Mouse (Mus musculus) E14TG2a.4 (cell line): ENCODE results near the gene Agap1.

Experiments
- H3K27me3 ChIP-seq: 2 replicates; pipeline ENCODE4 v1.6.1; 2014; ENCODE audit warnings: low read length, control low read depth; ENCODE audit not compliant: insufficient read depth
- H3K36me3 ChIP-seq: 2 replicates; pipeline ENCODE4 v1.6.1; 2014; ENCODE audit warnings: low read length, control low read depth; ENCODE audit not compliant: insufficient read depth
- H3K4me1 ChIP-seq: replicated peaks from 2 replicates; pipeline ENCODE4 v1.6.1; 2014; ENCODE audit warnings: low read depth, low read length, control low read depth
- H3K4me3 ChIP-seq: replicated peaks from 2 replicates; pipeline ENCODE4 v1.5.1; 2014; ENCODE audit warnings: mild to moderate bottlenecking, low read length
- H3K9me3 ChIP-seq: 2 replicates; pipeline ENCODE4 v1.6.1; 2014; ENCODE audit warnings: low read length, control low read depth
- CTCF ChIP-seq: conservative IDR thresholded peaks from 2 replicates; pipeline ENCODE4 v1.5.1; 2014; ENCODE audit warnings: low read length
- NANOG ChIP-seq: IDR thresholded peaks from 2 replicates; pipeline ENCODE4 v1.6.1; 2014; ENCODE audit warnings: borderline replicate concordance, low read length, mixed read lengths
- POU5F1 ChIP-seq: IDR thresholded peaks from 2 replicates; pipeline ENCODE4 v1.6.1; 2014; ENCODE audit warnings: low read length, borderline replicate concordance

Agap1 gene

DNA sequence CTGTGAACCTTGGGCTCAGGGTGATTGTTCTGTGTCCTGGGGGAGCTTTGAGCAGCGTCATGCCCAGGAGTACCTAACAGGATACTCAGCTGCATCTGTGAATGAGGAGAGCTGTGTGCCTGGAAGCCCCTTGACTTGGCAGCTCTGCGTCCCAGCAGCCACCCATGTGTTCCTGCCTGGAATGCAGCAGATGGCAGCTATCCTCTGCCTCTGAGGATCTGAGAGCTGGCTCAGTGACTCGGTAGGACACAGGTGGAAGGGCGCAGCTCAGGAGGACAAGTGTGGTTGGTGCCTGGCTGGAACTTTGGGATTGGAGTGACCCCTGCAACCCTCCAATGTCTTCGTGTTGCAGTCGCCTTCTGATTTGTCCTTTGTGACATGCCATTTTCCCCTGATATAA lies 156.9 kb downstream of the Agap1 start:
- no peak for TF ChIP-seq NANOG
- peaks cover 68% of the 10 kb centered on the region for H3K36me3 ChIP-seq
- no peaks in the 10 kb centered on the region for H3K27me3 ChIP-seq
- no peak overlapping the region for H3K4me3 ChIP-seq
- no peaks in the 10 kb centered on the region for H3K9me3 ChIP-seq
- 0 out of 2 replicates have a peak, but pooled peaks cover 3% of the 10 kb centered on the region for H3K4me1 ChIP-seq

DNA sequence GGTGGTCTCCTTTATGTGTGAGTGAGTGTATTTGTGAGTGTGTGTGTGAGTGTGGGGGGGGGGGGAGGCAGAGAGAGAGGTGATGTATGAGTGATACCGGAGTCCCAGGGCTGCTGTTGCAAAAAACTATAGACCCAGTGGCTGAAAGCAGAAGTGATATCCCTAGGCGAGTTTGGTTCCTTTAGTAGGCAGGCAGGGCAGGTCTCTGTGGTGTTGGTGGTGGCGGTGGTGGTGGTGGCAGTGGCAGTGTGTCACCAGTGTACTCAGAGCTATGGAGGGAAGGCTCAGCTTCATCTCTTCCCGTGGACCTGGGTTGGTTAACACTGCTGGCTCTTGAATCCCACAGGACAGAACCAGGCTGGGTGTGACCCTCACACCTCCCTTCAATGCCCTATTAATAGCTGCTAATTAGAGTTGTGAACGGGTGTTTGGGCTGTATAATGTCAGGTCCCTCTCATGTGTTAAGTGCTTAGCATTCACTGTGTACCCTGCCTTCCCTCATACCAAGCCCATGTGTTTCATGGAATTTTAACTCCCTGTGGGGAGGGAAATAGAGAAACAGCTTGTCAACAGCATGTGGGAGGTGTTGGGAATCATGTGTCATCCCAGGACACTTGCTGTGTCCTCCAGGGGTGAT lies 158.7 kb downstream of the Agap1 start:
- H3K27me3 ChIP-seq = no peaks in the 10 kb centered on the region
- peaks cover 85% of the 10 kb centered on the region for H3K36me3 ChIP-seq
- H3K4me1 ChIP-seq = no peaks in the 10 kb centered on the region
- H3K9me3 ChIP-seq = no peaks in the 10 kb centered on the region
- no peak overlapping the region for H3K4me3 ChIP-seq
- no peak for TF ChIP-seq POU5F1
- no peak for TF ChIP-seq NANOG
- no peak for TF ChIP-seq CTCF

DNA sequence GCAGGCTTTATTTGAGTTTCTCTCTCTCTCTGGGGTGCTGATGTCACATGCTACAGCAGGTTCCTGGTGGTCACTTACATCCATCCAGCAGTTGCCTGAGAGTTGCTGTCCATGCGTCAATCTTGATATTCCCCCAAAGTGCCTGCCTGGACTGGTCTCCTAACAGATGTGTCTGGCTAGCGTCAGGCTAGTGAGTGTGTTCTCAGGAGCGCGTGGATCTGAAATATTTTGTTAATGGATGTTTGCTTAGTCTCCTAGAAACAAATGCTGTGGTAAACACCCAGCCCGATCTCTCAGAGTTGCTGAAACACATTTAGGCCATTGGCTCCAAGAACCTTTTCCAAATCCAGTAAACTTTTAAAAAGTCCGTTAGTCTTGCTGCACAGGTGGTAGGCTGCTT lies 161.9 kb downstream of the Agap1 start:
- TF ChIP-seq CTCF (no peak), NANOG (no peak), POU5F1 (no peak)

DNA sequence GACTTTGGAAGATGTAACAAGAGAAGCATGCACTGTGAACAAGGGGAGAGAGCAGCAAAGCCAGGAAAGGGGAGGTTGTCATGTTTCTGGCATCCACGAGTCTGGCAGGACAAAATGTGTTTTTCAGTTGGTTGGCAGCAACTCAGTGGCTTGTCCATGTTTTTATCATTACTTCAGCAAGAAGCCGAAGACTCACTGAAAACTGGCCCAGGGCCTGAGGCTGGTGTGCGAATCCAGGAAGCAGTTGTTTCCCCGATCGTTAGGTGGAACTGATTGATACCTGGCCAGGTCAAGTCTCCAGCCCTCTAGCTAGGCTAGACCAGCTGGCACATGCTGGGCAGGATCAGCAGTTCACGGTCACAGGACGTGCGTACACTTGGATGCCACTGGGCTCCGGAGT lies 162.7 kb downstream of the Agap1 start:
- TF ChIP-seq POU5F1 = no peak
- no peak for TF ChIP-seq CTCF
- no peak for TF ChIP-seq NANOG
- Histone ChIP-seq H3K4me1 (no peaks in the 10 kb centered on the region; the same call in 1 of the 2 replicates), H3K9me3 (no peaks in the 10 kb centered on the region)

More for the DNA sequence above, 161.9 kb downstream of the Agap1 start:
- H3K4me1 ChIP-seq = no peaks in the 10 kb centered on the region; the same call in 1 of the 2 replicates
- H3K9me3 ChIP-seq = no peaks in the 10 kb centered on the region
- H3K27me3 ChIP-seq = no peaks in the 10 kb centered on the region
- H3K4me3 ChIP-seq = no peak overlapping the region
- H3K36me3 ChIP-seq = peaks cover 71% of the 10 kb centered on the region

DNA sequence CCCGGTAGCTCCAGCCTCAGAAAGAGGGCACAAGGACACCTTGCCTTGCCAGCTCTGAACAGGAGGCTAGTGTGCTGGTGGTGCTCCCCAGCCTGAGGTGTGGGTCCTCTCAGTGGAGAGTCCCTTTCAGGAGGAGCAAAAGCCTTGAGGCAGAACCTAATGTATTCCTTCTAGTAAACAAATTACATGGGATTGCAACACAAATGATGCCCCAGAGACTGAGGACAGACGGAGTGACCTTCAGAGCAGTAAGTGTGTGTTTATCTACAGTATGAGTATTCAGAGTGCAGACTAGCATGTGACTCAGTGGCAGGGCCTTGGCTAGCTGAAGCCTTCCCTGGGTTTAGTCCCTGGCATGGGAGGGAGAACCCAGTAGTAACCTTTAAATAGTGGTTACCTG lies 165.4 kb downstream of the Agap1 start:
- TF ChIP-seq POU5F1 = no peak
- no peak for TF ChIP-seq NANOG
- TF ChIP-seq CTCF = no peak
- Histone ChIP-seq H3K36me3 (peaks cover 62% of the 10 kb centered on the region), H3K9me3 (no peaks in the 10 kb centered on the region), H3K27me3 (no peaks in the 10 kb centered on the region), H3K4me3 (no peak overlapping the region), H3K4me1 (no peaks in the 10 kb centered on the region; the same call in 1 of the 2 replicates)

More for the DNA sequence above, 162.7 kb downstream of the Agap1 start:
- H3K4me3 ChIP-seq = no peak overlapping the region
- H3K27me3 ChIP-seq = no peaks in the 10 kb centered on the region
- H3K36me3 ChIP-seq = peaks cover 68% of the 10 kb centered on the region

DNA sequence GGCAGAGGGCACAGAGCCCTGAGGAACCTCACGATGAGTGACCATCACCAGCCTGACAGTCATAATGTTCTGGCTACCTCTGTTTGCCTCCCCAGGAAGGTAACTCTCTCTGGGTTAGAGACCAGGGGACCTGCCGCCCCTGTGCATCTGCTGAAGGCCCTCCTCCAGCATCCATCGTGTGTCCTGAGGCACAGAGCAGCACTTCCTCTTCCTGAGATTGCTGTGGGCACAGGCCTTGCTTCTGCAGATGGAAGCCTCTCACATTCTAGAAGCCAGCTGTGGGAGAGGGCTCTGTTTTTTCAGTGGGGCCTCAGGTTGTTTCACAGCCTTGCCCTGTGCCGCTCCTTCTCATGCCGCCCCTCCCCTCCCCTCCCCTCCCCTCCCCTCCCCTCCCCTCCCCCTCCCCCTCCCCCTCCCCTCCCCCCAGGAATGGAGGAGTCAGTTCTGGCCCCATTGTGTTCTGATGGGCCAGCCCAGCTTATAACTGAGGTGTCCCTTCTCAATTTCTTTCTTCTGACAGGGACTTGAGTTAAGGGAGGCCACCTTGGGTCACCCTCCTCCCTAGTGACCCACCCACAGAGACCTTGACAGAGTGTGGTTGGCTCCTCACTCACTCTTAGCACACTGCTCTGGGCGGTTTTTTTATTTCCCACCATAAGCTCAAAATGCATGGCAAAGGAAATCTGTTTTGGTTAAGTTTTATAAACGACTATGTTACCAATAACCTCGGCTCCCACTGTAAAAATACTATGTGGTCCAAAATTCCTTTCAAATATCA lies 166.6 kb downstream of the Agap1 start:
- Histone ChIP-seq H3K9me3 (no peaks in the 10 kb centered on the region), H3K4me3 (no peak overlapping the region), H3K36me3 (peaks cover 56% of the 10 kb centered on the region), H3K27me3 (no peaks in the 10 kb centered on the region), H3K4me1 (no peaks in the 10 kb centered on the region; the same call in 1 of the 2 replicates)
- TF ChIP-seq CTCF (no peak), POU5F1 (no peak), NANOG (no peak)

DNA sequence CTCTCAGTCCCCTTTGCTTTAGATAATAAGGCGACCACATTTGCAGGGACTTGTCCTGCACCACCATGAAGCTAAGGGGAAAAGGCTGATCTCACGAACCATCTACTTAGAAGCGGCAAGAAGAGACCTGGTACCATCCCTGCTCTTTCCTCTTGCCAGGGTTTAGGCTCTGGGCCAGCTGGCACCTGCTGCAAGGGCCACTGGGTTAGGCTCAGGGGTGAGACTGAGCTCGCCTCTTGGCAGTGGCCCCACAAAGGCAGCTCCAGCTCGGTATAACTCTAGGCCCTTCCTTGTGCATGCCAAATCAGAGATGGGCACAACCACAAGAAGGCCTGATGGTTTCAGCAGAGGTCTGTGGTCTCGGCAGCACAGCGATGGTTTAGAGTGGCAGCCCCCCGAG lies 167.3 kb downstream of the Agap1 start:
- Histone ChIP-seq H3K4me3 (no peak overlapping the region), H3K27me3 (no peaks in the 10 kb centered on the region), H3K9me3 (no peaks in the 10 kb centered on the region), H3K36me3 (peaks cover 49% of the 10 kb centered on the region), H3K4me1 (peaks cover 1% of the 10 kb centered on the region)
- no peak for TF ChIP-seq CTCF
- TF ChIP-seq NANOG = no peak
- TF ChIP-seq POU5F1 = no peak

DNA sequence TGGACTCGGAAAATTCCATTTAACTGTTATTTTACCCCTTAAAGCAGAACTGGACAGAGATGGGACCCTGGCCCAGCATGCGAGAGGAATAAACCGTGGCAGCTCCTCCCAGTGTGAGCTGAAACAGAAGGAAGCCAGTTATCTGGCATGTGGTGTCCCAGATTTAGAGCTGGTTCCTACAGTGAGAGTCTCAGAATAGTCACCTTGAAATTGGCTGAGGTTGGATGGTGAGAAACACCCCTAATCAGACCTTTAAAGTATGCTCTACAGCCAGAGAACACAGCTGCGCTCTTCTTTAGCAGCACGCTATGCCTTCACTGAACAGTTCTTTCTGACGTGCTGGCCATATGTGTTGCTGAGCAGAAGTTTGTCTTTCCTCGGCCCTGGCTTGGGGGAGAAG lies 168.2 kb downstream of the Agap1 start:
- H3K27me3 ChIP-seq = no peaks in the 10 kb centered on the region
- peaks cover 4% of the 10 kb centered on the region for H3K4me1 ChIP-seq
- H3K4me3 ChIP-seq = no peak overlapping the region
- H3K36me3 ChIP-seq = peaks cover 41% of the 10 kb centered on the region
- H3K9me3 ChIP-seq = no peaks in the 10 kb centered on the region
- TF ChIP-seq NANOG (no peak), CTCF (no peak), POU5F1 (no peak)

DNA sequence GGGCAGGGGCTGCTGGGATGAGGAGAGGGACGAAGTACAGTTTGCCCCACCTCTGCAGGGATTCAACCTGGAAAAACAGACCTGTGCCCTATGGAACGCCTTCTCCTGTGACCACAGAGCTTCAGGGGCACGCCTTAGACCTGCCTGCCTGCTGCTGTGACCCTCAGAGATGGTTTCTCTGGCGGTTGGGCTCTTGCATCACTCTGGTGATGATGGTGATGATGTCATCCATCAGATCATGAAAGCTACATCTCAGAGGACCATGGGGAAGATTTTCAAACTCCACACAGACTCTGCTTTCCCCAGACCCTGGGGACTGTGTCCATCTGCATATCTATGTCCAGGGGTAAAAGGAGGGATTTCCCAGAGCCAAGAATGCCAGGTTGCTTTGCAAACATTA lies 170.7 kb downstream of the Agap1 start:
- H3K36me3 ChIP-seq = peaks cover 41% of the 10 kb centered on the region
- H3K27me3 ChIP-seq = no peaks in the 10 kb centered on the region
- peaks cover 4% of the 10 kb centered on the region for H3K4me1 ChIP-seq
- H3K4me3 ChIP-seq = no peak overlapping the region
- TF ChIP-seq NANOG (no peak), POU5F1 (no peak), CTCF (no peak)
- H3K9me3 ChIP-seq = no peaks in the 10 kb centered on the region
